Mouse (Mus musculus) ZHBTc4 (cell line): ENCODE measurements around the gene Mapk6.
"Not testable (repeated sequence)": the region's sequence is repeated elsewhere in the genome, so short reads cannot be mapped to it uniquely, and the experiment has no call there.

Experiments
- DNase-seq: peaks from one replicate; pipeline ENCODE4 v3.0.0-alpha.2; 2011; ENCODE audit warnings: low read depth, low spot score

Mapk6 gene

GRCm38 (mm10) chr9:75409852-75410378 lies at the start of gene Mapk6:
Gene Mapk6, minus strand, starts transcription at chr9:75410005.
- DNase-seq = peak; percentile 97

GRCm38 (mm10) chr9:75455684-75456083 lies 45.9 kb upstream of the Mapk6 start:
- DNase-seq = no peak

DNA sequence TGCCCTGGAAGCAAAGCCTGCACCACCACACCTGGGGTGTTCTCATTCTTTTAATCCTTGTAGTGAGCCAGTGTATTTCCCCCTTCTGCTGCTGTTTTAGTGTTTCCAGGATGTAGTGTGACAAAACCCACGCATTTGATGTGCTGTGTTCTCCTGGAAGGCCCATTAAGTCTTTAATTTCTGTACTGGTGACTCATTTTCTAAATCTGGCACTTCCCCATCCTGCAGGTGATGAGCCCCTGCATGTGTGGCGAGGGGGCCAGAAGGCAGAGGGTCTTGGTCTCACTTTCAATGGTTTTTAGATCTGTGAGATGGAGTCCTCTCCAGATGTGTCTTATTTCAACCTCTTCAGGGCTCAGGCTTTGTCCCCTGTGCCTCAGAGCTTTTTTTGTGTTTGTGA lies 44.2 kb upstream of the Mapk6 start:
- DNase-seq = no peak

GRCm38 (mm10) chr9:75448021-75448420 lies 38.2 kb upstream of the Mapk6 start:
- no peak for DNase-seq

DNA sequence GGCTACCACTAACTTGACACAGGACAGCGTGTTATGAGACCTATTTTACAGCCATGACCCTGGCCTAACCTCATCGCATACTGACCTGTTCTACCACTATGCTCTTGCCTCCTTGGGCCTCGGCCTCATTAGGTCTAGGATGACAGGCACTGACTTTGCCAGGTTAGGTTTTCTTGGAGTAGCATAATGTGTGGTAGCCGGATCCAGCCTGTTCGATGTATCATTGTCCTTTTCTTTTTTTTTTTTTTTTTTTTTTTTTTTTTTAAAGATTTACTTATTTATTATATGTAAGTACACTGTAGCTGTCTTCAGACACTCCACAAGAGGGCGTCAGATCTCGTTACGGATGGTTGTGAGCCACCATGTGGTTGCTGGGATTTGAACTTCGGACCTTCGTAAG lies 36.8 kb upstream of the Mapk6 start:
- not testable (repeated sequence) for DNase-seq

- no peak for DNase-seq
Observed at GRCm38 (mm10) chr9:75444981-75445380, 35.2 kb upstream of the Mapk6 start.

- DNase-seq = no peak
Observed at GRCm38 (mm10) chr9:75441691-75442131, 31.9 kb upstream of the Mapk6 start.

- DNase-seq = peak; percentile 96
Observed at GRCm38 (mm10) chr9:75440796-75441666, 31.2 kb upstream of the Mapk6 start, which contains the start of gene Leo1. Gene Leo1, plus strand, starts transcription at chr9:75441524.

DNA sequence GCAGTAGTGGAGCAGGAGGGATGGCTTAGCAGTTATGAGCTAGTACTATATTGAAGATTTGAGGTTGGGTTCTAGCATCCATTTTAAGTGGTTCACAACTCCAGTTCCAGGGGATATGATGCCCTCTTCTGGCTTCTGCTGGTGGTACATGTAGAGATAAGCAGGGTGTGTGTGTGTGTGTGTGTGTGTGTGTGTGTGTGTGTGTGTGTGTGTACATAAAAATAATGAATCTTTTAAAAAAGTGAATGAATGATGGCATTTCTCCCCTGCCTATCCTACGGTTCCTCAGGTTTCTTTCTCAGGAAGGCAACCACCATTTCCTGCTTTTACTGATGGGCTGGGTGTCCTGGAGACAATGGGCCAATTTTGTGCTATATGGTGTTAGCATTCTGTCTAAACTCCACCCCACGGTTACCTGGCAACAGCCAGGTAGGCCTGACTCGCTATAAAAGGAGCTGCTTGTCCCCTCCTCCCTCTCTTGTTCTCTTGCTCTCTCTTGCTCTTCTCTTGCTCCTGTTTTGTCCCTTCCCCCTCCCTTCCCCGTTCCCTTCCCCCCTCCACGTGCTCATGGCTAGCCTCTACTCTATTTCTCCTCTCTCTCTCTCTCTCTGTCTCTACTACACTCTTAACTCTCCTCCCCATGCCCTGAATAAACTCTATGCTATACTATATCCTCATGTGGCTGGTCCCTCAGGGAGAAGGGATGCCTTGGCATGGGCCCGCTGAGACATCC lies 28.0 kb upstream of the Mapk6 start:
- peak; percentile 94 for DNase-seq

GRCm38 (mm10) chr9:75435918-75436317 lies 26.1 kb upstream of the Mapk6 start:
- DNase-seq = peak; percentile 95

DNA sequence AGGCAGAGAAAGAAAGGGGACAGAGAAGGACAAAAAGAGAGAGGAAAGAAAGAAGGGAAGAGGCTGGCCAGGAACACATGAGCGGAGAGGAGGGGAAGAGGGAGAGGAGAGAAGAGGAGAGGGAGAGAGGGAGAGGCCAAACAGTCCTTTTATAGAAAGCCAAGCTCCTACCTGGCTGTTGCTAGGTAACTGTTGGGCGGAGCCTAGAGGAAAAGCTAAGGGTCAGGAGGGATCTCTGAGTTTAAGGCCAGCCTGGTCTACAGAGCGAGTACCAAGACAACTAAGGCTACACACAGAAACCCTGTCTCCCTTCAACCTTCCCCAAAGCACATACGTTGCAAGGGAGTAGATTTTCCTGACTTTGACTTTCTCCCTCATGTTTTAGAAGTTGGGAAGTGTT lies 25.5 kb upstream of the Mapk6 start:
- peak; percentile 56 for DNase-seq

DNA sequence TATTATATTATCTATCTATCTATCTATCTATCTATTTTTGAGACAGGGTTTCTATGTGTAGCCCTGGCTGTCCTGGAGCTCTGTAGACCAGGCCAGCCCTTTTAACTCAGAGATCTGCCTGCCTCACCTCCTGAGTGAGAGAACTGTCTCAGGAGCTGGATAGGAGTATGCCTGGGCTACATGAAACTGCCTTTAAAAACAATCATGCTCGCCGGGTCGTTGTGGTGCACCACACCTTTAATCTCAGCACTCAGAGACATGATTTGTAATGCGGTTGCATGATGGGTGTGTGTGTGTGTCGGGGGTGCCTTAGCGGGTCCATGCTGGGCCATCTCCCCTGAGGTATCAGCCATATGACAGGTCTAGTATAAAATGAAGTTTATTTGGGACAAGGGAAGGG lies 25.1 kb upstream of the Mapk6 start:
- DNase-seq = no peak

DNA sequence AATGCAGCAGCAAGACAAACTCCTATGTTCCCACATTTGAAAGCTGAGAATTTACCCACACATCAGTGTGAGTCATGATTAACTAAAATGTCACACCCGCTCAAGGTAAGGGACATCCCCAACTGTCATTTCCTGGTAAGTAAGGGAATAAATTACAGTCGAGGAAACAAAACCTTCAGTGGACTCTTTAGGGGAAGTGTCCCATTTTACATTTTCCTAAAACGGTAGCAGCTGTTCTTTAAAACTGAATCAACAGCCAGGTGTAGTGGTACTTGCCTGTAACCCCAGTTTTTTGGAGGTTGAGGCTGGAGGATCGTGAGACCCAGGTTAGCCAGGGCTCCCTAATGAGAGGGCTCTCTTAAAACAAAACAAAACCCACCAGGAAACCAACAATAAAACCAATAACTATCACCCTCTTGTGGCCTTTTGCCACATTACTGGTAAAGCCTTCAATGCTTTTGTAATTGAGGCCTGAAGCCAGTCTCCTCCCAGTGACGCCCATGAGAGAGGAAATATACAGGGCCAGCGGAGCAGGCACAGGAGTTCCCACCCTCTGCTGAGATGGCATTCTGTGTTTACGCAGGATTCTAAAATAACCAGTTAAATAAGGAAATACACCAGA lies 24.5 kb upstream of the Mapk6 start:
- peak; percentile 78 for DNase-seq

GRCm38 (mm10) chr9:75432694-75433093 lies 22.9 kb upstream of the Mapk6 start:
- DNase-seq = no peak

DNA sequence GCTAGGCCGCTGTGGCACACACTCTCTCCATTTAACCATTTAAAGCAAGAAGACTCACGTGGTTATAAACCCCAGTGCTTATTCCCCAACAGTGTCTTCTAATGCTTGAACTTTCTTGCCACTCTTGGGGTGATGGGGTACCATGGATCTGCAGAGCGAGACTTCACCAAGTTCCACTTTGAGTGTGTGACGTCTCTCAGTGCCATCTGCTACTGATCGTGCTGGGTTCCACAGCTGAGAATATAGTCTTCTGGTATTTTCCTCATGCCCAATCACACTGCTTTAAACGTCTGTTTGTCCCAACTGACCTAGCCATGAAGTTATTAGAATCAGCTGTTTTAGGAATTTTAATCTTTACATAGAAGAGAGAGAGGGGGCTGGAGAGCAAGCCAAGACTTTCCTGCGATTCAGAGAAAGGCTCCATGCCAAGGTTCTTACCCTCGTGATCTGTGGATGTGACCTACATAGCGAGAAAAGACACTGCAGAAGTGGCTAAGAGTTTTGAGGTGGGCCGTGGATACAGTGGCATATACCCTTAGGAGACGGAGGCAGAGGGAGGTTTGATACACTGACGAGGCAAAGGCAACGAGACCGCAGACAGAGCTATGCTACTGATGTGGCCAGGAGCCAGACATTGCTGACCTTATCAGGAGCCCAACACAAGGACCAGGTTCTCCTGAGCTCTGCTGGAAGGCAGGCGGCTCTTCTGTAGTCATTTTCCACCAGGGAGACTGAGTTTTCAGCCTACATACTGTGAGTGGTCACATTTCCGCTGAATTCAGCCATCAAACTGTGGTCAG lies 21.2 kb upstream of the Mapk6 start:
- no peak for DNase-seq

DNA sequence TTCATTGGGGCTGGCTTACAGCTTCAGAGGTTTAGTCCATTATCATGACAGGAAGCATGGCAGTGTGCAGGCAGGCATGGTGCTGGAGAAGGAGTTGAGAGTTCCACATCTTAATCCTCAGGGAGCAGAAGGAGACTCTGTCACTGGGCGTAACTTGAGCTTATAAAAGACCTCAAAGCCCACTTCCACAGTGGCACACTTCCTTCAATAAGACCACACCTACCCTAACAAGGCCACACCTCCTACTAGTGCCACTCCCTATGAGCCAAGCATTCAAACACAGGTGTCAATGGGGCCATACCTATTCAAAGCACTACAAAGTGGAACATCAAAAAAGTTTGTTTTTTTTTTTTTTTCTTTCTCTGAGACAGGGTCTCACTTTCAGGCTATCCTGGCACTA lies 19.9 kb upstream of the Mapk6 start:
- peak; percentile 27 for DNase-seq

- DNase-seq = no peak
Observed at GRCm38 (mm10) chr9:75429040-75429439, 19.2 kb upstream of the Mapk6 start.

DNA sequence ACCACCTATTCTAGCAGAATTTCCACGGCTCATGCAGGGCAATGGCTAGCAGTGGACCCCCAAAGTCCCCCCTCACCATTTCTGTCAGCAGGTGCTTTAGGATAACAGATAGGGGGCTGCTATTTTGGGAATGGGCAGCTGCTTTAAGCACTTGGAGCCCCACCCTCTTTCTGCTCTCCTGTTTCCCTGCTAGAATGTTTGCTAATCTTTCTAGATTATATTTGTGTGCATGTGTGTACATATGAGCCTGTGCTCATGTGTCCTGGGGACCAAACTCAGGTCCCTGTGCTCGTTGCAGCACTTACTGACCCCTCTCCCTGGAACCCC lies 18.4 kb upstream of the Mapk6 start:
- no peak for DNase-seq

- no peak for DNase-seq
Observed at GRCm38 (mm10) chr9:75427366-75428273, 17.8 kb upstream of the Mapk6 start.

GRCm38 (mm10) chr9:75425796-75426391 lies 16.1 kb upstream of the Mapk6 start:
- DNase-seq = no peak
